Mouse (Mus musculus) adrenal gland, adult 2 months (tissue): ENCODE measurements around the gene Syce1. TPM values are rescaled to one million over a fixed set of nuclear protein-coding genes. Genes with fewer than 3 reads are reported as not detected.
"Not testable (repeated sequence)": the region's sequence is repeated elsewhere in the genome, so short reads cannot be mapped to it uniquely, and the experiment has no call there.

Experiments
- DNase-seq: peaks from one replicate; pipeline ENCODE4 v3.0.0; 2021
- polyA plus RNA-seq: library from polyadenylated mRNA; depleted of rRNA; stranded (reverse); fragments of >200 nt; gene quantifications from 2 replicates; pipeline ENCODE4 v1.2.3, GENCODE M21; 2012; rRNA removed
- total RNA-seq, 2 experiments: library from RNA; stranded (reverse); gene quantifications; 2 replicates each; pipeline ENCODE4 v1.2.3; 2021

The Syce1 gene
- total and polyA plus RNA-seq, 3 experiments = not detected

DNA sequence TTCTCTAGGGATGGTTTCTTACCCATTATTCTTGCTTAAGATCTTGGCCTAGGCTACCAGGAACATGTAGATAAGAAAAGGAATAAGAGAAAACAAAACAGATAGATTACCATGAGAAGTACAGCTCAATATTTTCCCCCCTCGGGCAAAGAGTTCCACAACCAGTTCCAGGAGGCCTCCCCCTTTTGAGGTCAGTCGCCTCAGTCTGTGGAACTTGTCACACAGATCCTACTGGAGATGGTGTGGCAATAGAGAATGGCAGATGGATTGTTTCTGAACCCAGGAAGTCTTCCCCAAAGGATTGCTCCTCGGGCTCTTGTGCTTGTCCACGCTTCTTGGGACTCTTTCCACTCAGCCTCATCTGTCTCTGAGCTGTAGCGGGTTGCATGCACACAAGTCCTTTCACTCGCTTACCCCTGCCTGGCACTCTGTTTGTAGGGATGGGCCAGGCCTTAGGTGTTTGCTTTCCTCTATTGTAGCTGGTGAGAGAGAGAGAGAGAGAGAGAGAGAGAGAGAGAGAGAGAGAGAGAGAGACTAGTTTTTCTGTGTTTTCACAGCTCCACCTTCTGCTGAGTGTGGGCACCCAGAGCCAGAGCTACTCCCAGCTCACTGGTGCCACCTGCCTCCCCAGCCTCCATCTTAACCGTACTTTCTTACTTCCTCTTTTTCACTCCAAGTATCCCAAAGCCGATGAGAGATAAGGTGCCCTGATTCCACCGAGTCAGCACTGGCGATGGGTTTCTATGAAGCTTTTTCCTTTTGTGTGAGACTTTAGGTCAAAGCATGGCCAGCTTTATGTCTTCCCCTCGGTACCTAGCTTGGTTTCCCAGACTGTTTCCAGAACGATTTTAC lies 21.5 kb downstream of the Syce1 start:
- DNase-seq = no peak

DNA sequence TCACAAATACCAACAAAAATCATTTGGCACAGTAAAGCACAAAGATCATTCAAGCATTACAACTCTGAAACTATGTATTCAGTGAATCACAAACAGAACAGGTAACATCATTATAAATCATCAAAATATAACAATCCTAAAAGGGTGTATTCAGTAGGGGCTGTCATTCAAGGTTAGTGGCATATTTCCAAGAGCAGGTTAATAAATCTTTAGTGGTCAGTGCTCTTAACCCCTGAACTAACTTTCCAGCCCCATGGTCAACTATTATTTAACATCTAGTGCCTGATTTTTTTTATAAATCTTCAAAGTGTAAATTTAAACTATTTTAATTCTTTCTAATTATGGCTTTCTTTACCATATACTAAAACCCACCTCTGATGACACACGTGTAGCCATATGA lies 22.3 kb downstream of the Syce1 start:
- DNase-seq = not testable (repeated sequence)

DNA sequence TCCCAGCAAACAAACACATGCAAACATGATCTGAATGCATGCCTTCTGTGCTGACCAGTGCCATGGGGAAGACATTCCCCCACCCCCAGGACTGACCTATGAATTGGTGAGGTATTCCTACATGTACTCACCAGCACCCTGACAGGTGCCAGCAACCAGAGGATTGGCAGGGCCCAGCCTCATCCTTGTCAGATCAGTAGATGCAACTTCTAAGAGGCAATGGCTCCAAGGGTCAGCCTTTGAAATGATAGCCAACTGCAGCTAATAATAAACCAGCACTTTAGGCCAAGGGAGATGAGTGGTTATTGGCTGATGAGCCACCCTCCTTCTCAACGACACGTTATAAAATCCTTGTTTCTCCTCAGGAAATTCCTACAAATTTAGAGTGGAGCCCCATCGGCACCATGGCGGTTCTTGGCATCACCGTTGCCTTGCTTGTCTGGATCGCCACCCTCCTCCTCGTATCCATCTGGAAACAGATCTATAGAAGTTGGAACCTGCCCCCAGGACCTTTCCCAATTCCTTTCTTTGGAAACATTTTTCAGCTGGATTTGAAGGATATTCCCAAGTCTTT lies 24.1 kb downstream of the Syce1 start, which contains the start of gene Cyp2e1:
Cyp2e1 (plus strand) TSS at position 293 of the 574 bp plus-strand sequence.
- DNase-seq = peak; percentile 49

DNA sequence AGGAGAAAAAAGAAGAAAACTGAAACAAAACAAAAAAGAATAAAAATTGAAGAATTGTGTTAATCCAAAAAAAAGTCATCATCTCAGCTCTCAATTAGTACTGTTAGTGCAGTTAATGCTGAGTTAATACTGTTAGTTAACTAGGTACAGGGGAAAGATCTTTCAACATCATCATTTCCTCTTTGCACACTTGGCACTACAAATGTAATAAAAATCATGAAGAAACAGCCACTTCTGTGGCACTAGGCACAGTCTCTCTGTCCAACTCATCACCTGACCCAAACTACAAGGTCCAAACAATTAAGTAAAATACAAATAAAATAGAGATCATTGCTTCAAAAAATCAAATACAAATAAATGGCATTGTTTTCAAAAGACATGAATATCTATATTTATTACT lies 27.0 kb downstream of the Syce1 start:
- DNase-seq = no peak

DNA sequence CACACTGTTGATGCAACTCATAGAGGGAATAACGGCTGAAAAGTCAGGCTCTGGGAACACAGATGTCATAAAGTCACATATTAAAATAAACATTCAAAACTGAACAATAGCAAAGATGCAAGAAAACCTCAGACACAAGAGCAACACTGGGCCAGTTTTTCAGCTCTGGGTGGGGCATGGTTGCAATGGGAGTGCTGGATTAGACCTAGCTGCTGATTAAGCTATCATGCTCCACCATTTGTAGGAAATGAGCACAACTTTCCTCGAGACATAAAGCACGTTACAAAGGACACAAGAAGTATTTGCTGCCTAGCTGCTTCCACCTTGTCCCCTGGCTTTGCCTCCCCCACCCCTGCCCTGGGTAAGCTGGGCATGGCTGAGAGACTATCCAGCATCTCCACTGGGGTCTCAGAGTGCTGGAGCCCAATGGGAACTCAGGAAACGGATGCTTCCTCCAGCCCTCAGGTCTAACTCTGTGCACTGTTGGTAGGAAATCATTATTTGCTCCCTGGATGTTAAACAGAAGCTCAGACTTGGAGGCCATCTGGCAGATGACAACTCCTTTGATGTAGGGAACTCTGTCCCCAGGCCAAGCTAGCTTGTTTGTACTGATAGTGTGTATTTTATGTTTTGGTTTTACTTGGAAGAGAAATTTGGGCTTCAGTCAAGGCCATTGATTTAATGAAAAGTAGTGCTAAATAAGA lies 31.3 kb downstream of the Syce1 start:
- DNase-seq = no peak

DNA sequence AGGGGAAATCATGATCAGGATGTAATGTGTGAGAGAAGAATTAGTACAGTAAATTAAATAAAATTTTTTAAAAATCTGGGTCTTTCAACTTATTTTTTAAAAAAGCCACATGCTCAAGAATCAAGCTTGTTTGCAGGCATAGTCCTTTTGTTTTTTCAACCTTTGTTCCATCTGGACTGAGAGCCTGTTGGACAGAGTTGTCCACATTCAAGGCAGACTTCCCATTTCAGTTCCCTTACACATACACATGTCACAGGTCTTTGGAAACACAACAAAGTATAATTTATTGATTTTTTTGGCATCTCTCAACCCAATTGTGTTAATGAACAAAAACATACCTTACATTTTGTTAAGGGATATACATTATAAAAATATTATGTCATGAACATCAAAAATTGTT lies 33.1 kb downstream of the Syce1 start:
- no peak for DNase-seq

DNA sequence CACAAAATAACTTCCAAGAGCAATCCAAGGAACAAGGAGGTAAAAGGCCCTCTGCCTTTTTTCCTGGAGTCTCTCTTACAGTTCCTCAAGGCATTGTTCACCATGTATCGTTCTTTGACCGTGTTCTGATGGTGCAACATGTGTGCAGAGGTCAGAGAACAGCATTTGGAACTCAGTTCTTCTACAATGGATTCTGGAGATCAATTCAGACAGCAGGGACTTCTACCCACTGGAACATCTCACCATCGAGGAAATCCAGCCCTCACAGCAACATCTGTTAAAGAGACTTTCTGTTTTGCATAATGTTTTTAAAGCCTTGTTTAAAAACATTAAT lies 38.9 kb downstream of the Syce1 start:
- DNase-seq = no peak

DNA sequence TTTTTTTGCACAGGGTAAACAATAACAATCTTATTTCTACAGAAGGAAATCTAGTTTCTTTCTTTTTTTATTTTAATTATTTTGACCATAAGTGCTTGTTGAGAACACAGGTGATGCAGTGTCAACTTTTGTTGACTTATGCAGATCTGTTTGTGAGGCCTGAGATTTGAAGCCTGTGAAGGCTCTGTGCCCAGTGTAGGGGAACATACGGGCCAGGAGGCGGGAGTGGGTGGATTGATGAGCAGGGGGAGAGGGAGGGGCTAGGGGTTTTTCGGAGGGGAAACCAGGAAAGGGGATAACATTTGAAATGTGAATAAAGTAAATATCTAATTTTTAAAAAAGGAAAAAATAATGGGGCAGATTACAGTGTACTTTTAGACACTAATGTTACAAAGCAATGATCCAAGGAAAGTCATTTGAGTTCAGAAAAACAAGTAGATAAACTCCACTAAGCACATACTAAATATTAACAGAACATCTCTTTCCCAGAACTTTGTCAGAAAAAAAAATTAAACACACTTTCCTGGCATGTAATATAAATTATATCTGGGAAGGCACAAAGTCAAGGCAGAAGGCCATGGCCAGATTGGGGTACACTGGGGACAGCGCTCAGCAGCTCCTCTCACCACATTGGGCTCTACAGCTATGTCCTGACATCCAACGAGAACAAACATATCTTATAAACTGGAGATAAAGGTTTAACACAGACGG lies 39.4 kb downstream of the Syce1 start:
- no peak for DNase-seq

DNA sequence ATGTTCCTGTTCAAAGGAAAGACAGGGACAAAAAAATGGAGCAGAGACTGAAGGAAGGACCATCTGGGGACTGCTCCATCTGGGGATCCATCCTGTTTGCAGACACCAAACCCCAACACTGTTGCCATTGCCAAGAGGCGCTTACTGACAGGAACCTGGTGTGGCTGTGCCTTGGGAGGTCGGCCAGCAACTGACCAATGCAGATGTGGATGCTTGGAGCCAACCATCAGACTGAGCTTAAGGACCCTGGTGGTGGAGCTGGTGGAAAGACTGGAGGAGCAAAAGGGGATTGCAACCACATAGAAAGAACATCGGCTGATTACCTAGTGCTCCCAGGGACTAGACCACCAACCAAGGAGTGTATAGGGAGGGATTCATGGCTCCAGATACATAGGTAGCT lies 40.2 kb downstream of the Syce1 start:
- no peak for DNase-seq

DNA sequence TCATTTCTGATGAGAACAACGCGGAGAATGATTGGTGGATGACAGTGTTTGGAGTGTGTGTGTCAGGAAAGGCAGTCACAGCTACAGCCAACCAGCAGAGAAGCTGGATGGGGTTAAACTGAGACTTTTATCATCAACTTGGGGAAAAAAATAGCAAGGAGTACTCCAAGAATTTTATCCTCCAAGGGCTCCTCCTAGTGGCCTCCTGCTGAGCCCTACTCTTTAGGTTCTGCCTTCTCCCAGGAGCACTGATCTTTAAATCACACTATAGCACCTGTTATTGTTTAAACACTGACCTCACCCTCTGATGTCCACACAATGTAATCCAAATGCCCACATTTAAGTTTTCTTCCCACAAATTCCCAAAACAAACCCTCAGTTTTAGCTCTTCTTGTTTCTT lies 54.5 kb downstream of the Syce1 start:
- DNase-seq = no peak

Other genes with a start within 250 kb of the Syce1 start
- gene Olfr538, start 220.0 kb downstream of the Syce1 start, total RNA-seq = not detected
- gene Olfr538, start 220.0 kb downstream of the Syce1 start, polyA plus RNA-seq = not detected in 2 replicates
- not detected for gene Olfr46, start 186.6 kb downstream of the Syce1 start, total RNA-seq
- not detected in 2 replicates for gene Olfr46, start 186.6 kb downstream of the Syce1 start, polyA plus RNA-seq
- not detected for gene Olfr61, start 158.9 kb downstream of the Syce1 start, total RNA-seq
- gene Olfr61, start 158.9 kb downstream of the Syce1 start, polyA plus RNA-seq = not detected in 2 replicates
- not detected for gene Olfr53, start 141.4 kb downstream of the Syce1 start, total RNA-seq
- not detected in 2 replicates for gene Olfr53, start 141.4 kb downstream of the Syce1 start, polyA plus RNA-seq
- under 1 TPM in 1 of 2 experiments, not detected in 1; 0.03 TPM for gene Olfr539, start 127.9 kb downstream of the Syce1 start, total RNA-seq
- gene Olfr539, start 127.9 kb downstream of the Syce1 start, polyA plus RNA-seq = not detected in 2 replicates
- gene Olfr45, start 105.9 kb downstream of the Syce1 start, total RNA-seq = not detected
- gene Olfr45, start 105.9 kb downstream of the Syce1 start, polyA plus RNA-seq = not detected in 2 replicates
- gene Olfr541, start 90.6 kb downstream of the Syce1 start, total RNA-seq = not detected
- not detected in 2 replicates for gene Olfr541, start 90.6 kb downstream of the Syce1 start, polyA plus RNA-seq
- 1,000 to 10,000 TPM in 1 of 2 experiments, 100 to 1,000 TPM in 1; 264 to 1,313 TPM for gene Cyp2e1, start 24.1 kb downstream of the Syce1 start, total RNA-seq
- gene Cyp2e1, start 24.1 kb downstream of the Syce1 start, polyA plus RNA-seq = 19.3 and 45.7 TPM in 2 replicates
- gene Zfp941, start 34.3 kb upstream of the Syce1 start, total RNA-seq = 1 to 10 TPM; 2.2 to 5.3 TPM
- gene Zfp941, start 34.3 kb upstream of the Syce1 start, polyA plus RNA-seq = 0.08 and 0.29 TPM in 2 replicates
- 1 to 10 TPM in 1 of 2 experiments, not detected in 1; 1.7 TPM for gene Urah, start 47.2 kb upstream of the Syce1 start, total RNA-seq
- 0.98 and 3.1 TPM in 2 replicates for gene Urah, start 47.2 kb upstream of the Syce1 start, polyA plus RNA-seq
- gene Scgb1c1, start 57.7 kb upstream of the Syce1 start, total RNA-seq = not detected
- not detected in 2 replicates for gene Scgb1c1, start 57.7 kb upstream of the Syce1 start, polyA plus RNA-seq
- under 1 TPM in 1 of 2 experiments, not detected in 1; 0.26 TPM for gene Odf3, start 60.0 kb upstream of the Syce1 start, total RNA-seq
- gene Odf3, start 60.0 kb upstream of the Syce1 start, polyA plus RNA-seq = 3.0 and 4.4 TPM in 2 replicates
- gene Gm45785, start 68.5 kb upstream of the Syce1 start, total RNA-seq = not detected
- gene Gm45785, start 68.5 kb upstream of the Syce1 start, polyA plus RNA-seq = 0.44 and 0.46 TPM in 2 replicates
- 10 to 100 TPM; 60.4 to 66.4 TPM for gene Ric8a, start 69.1 kb upstream of the Syce1 start, total RNA-seq
- 93.7 and 102 TPM in 2 replicates for gene Ric8a, start 69.1 kb upstream of the Syce1 start, polyA plus RNA-seq
- 10 to 100 TPM; 32.0 to 34.7 TPM for gene Bet1l, start 69.7 kb upstream of the Syce1 start, total RNA-seq
- 18.0 and 20.2 TPM in 2 replicates for gene Bet1l, start 69.7 kb upstream of the Syce1 start, polyA plus RNA-seq
- 100 to 1,000 TPM; 104 to 122 TPM for gene Psmd13, start 94.1 kb upstream of the Syce1 start, total RNA-seq
- gene Psmd13, start 94.1 kb upstream of the Syce1 start, polyA plus RNA-seq = 37.4 and 46.4 TPM in 2 replicates
- gene Sirt3, start 94.5 kb upstream of the Syce1 start, total RNA-seq = 10 to 100 TPM; 28.3 to 35.6 TPM
- 41.2 and 47.4 TPM in 2 replicates for gene Sirt3, start 94.5 kb upstream of the Syce1 start, polyA plus RNA-seq
- gene Cox8b, start 112.6 kb upstream of the Syce1 start, total RNA-seq = 1,000 to 10,000 TPM; 1,499 to 1,761 TPM
- 454 and 875 TPM in 2 replicates for gene Cox8b, start 112.6 kb upstream of the Syce1 start, polyA plus RNA-seq
- 1 to 10 TPM; 1.0 to 2.0 TPM for gene Nlrp6, start 133.1 kb upstream of the Syce1 start, total RNA-seq
- 0.62 and 1.2 TPM in 2 replicates for gene Nlrp6, start 133.1 kb upstream of the Syce1 start, polyA plus RNA-seq
- 10 to 100 TPM; 26.5 to 48.7 TPM for gene Pgghg, start 153.5 kb upstream of the Syce1 start, total RNA-seq
- 56.0 and 59.0 TPM in 2 replicates for gene Pgghg, start 153.5 kb upstream of the Syce1 start, polyA plus RNA-seq
- 1 to 10 TPM in 1 of 2 experiments, under 1 TPM in 1; 0.78 to 1.3 TPM for gene Ifitm5, start 162.4 kb upstream of the Syce1 start, total RNA-seq
- gene Ifitm5, start 162.4 kb upstream of the Syce1 start, polyA plus RNA-seq = 1.2 and 2.7 TPM in 2 replicates
- not detected for gene Gm45717, start 168.1 kb upstream of the Syce1 start, total RNA-seq
- gene Gm45717, start 168.1 kb upstream of the Syce1 start, polyA plus RNA-seq = not detected in 2 replicates
- gene Ifitm2, start 168.1 kb upstream of the Syce1 start, total RNA-seq = 100 to 1,000 TPM; 504 to 654 TPM
- gene Ifitm2, start 168.1 kb upstream of the Syce1 start, polyA plus RNA-seq = 947 and 952 TPM in 2 replicates
- gene Ifitm1, start 179.4 kb upstream of the Syce1 start, total RNA-seq = 10 to 100 TPM in 1 of 2 experiments, 1 to 10 TPM in 1; 7.6 to 14.6 TPM
- gene Ifitm1, start 179.4 kb upstream of the Syce1 start, polyA plus RNA-seq = 23.9 and 29.4 TPM in 2 replicates
- gene Ifitm3, start 222.9 kb upstream of the Syce1 start, total RNA-seq = 100 to 1,000 TPM; 102 to 148 TPM
- gene Ifitm3, start 222.9 kb upstream of the Syce1 start, polyA plus RNA-seq = 140 and 146 TPM in 2 replicates
- under 1 TPM in 1 of 2 experiments, not detected in 1; 0.93 TPM for gene Ifitm6, start 230.1 kb upstream of the Syce1 start, total RNA-seq
- gene Ifitm6, start 230.1 kb upstream of the Syce1 start, polyA plus RNA-seq = 0.39 and 1.2 TPM in 2 replicates
- gene Gm17387, start 241.3 kb upstream of the Syce1 start, total RNA-seq = not detected
- gene Gm17387, start 241.3 kb upstream of the Syce1 start, polyA plus RNA-seq = not detected in 2 replicates